Mouse (Mus musculus) lung, adult 2 months (tissue): ENCODE measurements around the gene Mrps11.

Experiments used
- CTCF ChIP-seq: fragments of 200-500 bp; IDR thresholded peaks from 2 replicates; pipeline ENCODE4 v1.5.1; 2011; ENCODE audit warnings: mild to moderate bottlenecking, low read length, control low read depth; ENCODE audit not compliant: insufficient read depth
- POLR2A ChIP-seq: fragments of 200-500 bp; IDR thresholded peaks from 2 replicates; pipeline ENCODE4 v1.6.1; 2011; ENCODE audit warnings: low read depth, mild to moderate bottlenecking, control low read depth, low read length, borderline replicate concordance; ENCODE audit errors: extremely low read depth

DNA sequence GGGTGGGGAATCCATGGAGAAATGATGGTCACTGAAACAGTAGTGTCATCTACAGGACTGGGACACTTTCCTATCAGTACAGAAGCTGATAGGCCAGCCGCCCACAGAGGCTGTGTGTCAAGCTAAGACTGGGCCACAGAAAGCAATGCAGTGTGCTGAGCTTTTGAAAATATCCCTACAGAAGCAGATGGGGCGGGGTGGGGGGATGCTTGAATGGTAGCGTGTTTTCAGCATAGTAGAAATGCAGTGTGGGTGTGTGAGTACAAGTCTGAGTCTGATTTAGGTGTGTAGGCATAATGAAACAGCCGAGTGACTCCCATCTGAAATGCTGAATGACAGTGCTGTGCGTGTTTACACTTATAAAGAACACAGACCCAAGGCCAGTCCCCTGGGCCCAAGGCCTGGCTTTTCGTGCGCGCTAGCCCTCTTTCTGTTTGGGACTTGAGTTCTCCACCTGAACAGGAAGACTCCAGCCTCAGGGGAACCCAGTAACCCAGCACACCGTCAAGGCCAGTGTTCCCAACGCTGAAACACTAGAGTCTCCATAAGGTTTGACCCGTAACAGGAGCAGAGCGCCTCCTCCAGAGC, 5.0 kb downstream of the Mrps11 start:
- no peak for TF ChIP-seq CTCF
- TF ChIP-seq POLR2A: no peak
